Mouse (Mus musculus): ENCODE data around the gene Btf3. TPM values are rescaled to one million over a fixed set of nuclear protein-coding genes. Genes with fewer than 3 reads are reported as not detected.

Btf3 gene
- polyA plus RNA-seq, 1 experiment from 2014 or later, result 559 TPM

DNA sequence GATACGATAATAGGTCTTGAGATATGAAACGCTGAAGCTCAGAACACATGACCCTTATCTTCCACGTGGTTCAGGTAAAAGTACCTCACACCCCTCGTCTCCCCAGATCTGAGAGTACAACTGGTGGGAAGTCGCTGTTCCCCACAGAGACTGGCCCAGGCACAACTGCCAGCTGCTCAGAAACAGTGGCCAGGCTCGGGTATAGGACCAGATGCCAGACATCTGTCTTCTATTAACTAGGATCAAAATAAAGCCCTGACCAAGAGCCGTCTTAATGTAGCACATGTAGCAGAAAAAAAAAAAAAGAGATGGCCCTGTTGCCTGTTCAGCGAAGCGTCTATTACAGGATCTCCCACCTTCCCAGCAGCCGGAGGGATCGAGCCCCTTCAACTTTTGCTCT, 8.2 kb upstream of the Btf3 start:
- Histone ChIP-seq H3K9ac (ENCODE audit: low read length) (no peak overlapping the region), H3K4me3 (ENCODE audit: low read depth, low read length) (no peak overlapping the region), H3K4me2 (replicated peaks; ENCODE audit: low read depth) (no peak overlapping the region), H3K36me3 (ENCODE audit: control insufficient read depth, insufficient read depth, low read length) (no peaks in the 10 kb centered on the region), H3K9me3 (ENCODE audit: control insufficient read depth, low read length) (no peaks in the 10 kb centered on the region), H3K27ac (replicated peaks) (no peak overlapping the region), H3K27me3 (ENCODE audit: control insufficient read depth, insufficient read depth, low read length) (no peaks in the 10 kb centered on the region), H3K4me1 (replicated peaks; ENCODE audit: control insufficient read depth, insufficient read depth) (no peaks in the 10 kb centered on the region)
- DNase-seq (ENCODE audit: low spot score) (no peak), ATAC-seq (ENCODE audit: low FRiP score, low TSS enrichment) (no peak)
- no peak for TF ChIP-seq CTCF (IDR thresholded peaks at IDR 0.05; ENCODE audit: low read depth)
- TF ChIP-seq EP300 (optimal IDR thresholded peaks at IDR 0.05), result no peak
- WGBS, result 81% methylated on average over 11 of the region's 11 CpGs

- 90% methylated on average over 6 of the region's 6 CpGs for WGBS
Measured at GRCm38 (mm10) chr13:98317911-98318310, 1.1 kb upstream of the Btf3 start.

DNA sequence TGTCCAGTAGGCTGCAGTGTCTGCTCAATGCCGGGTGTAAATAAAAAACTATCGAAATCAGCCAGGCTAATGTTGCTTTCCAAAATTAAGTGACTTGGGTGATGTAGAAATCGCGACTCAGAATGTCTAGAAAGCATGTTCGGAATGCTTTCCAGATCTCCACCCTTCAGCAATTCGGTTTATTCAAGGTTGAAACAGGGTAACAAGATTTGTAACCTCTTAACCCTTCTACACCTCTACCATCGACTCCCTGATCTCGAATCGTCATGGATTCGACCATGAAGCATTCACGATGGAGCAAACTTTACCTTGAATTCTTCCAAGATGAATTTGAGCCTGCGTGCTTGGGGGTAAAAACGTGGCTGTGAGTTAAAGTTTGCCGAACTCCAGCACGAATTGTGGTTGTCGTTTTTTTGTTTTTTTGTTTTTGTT, 456 bp upstream of the Btf3 start:
- no peak for DNase-seq (ENCODE audit: low spot score)
- 1% methylated on average over 16 of the region's 16 CpGs for WGBS
- no peaks in the 10 kb centered on the region; the same call in 1 of the 2 replicates for H3K36me3 ChIP-seq (ENCODE audit: control insufficient read depth, insufficient read depth, low read length)

More at GRCm38 (mm10) chr13:98317911-98318310, 1.1 kb upstream of the Btf3 start:
- Histone ChIP-seq H3K27me3 (ENCODE audit: control insufficient read depth, insufficient read depth, low read length) (no peaks in the 10 kb centered on the region), H3K36me3 (ENCODE audit: control insufficient read depth, insufficient read depth, low read length) (no peaks in the 10 kb centered on the region), H3K4me1 (replicated peaks; ENCODE audit: control insufficient read depth, insufficient read depth) (no peaks in the 10 kb centered on the region; the same call in 1 of the 2 replicates), H3K4me3 (ENCODE audit: low read depth, low read length) (no peak overlapping the region), H3K27ac (replicated peaks) (no peak overlapping the region), H3K9ac (ENCODE audit: low read length) (no peak overlapping the region), H3K9me3 (ENCODE audit: control insufficient read depth, low read length) (no peaks in the 10 kb centered on the region), H3K4me2 (replicated peaks; ENCODE audit: low read depth) (no peak overlapping the region)
- TF ChIP-seq EP300 (optimal IDR thresholded peaks at IDR 0.05), result no peak
- no peak for TF ChIP-seq CTCF (IDR thresholded peaks at IDR 0.05; ENCODE audit: low read depth)
- ATAC-seq (ENCODE audit: low FRiP score, low TSS enrichment), result no peak
- DNase-seq (ENCODE audit: low spot score), result no peak

GRCm38 (mm10) chr13:98316140-98316479, 696 bp downstream of the Btf3 start:
- Histone ChIP-seq H3K27ac (replicated peaks) (peak overlapping the region; percentile 96), H3K9ac (ENCODE audit: low read length) (peak overlapping the region; percentile 98), H3K4me1 (replicated peaks; ENCODE audit: control insufficient read depth, insufficient read depth) (no peaks in the 10 kb centered on the region; the same call in 1 of the 2 replicates), H3K36me3 (ENCODE audit: control insufficient read depth, insufficient read depth, low read length) (peaks cover 9% of the 10 kb centered on the region), H3K4me3 (ENCODE audit: low read depth, low read length) (peak overlapping the region; percentile 96), H3K4me2 (replicated peaks; ENCODE audit: low read depth) (peak overlapping the region; percentile 71), H3K27me3 (ENCODE audit: control insufficient read depth, insufficient read depth, low read length) (no peaks in the 10 kb centered on the region), H3K9me3 (ENCODE audit: control insufficient read depth, low read length) (no peaks in the 10 kb centered on the region)
- ATAC-seq (ENCODE audit: low FRiP score, low TSS enrichment) (no peak), DNase-seq (ENCODE audit: low spot score) (no peak)
- no peak for TF ChIP-seq EP300 (optimal IDR thresholded peaks at IDR 0.05)
- no peak for TF ChIP-seq CTCF (IDR thresholded peaks at IDR 0.05; ENCODE audit: low read depth)
- under 1% methylated on average over 16 of the region's 17 CpGs for WGBS

More for the DNA sequence above, 456 bp upstream of the Btf3 start:
- no peak for TF ChIP-seq EP300 (optimal IDR thresholded peaks at IDR 0.05)
- TF ChIP-seq CTCF (IDR thresholded peaks at IDR 0.05; ENCODE audit: low read depth), result peak; percentile 61; the same call in 1 of the 2 replicates
- Histone ChIP-seq H3K4me2 (replicated peaks; ENCODE audit: low read depth) (peak overlapping the region; percentile 73), H3K4me3 (ENCODE audit: low read depth, low read length) (peak overlapping the region; percentile 96), H3K4me1 (replicated peaks; ENCODE audit: control insufficient read depth, insufficient read depth) (no peaks in the 10 kb centered on the region; the same call in 1 of the 2 replicates), H3K9me3 (ENCODE audit: control insufficient read depth, low read length) (no peaks in the 10 kb centered on the region), H3K9ac (ENCODE audit: low read length) (peak overlapping the region; percentile 98), H3K27me3 (ENCODE audit: control insufficient read depth, insufficient read depth, low read length) (no peaks in the 10 kb centered on the region), H3K27ac (replicated peaks) (peak overlapping the region; percentile 96)
- no peak for ATAC-seq (ENCODE audit: low FRiP score, low TSS enrichment)

- H3K4me1 ChIP-seq (replicated peaks; ENCODE audit: control insufficient read depth, insufficient read depth), result no peaks in the 10 kb centered on the region; the same call in 1 of the 2 replicates
- no peak overlapping the region for H3K4me2 ChIP-seq (replicated peaks; ENCODE audit: low read depth)
- 55% methylated on average over 4 of the region's 4 CpGs for WGBS
- no peak for ATAC-seq (ENCODE audit: low FRiP score, low TSS enrichment)
- H3K9ac ChIP-seq (ENCODE audit: low read length), result no peak overlapping the region
- no peak overlapping the region for H3K27ac ChIP-seq (replicated peaks)
- DNase-seq (ENCODE audit: low spot score), result no peak
- H3K4me3 ChIP-seq (ENCODE audit: low read depth, low read length), result no peak overlapping the region
- H3K36me3 ChIP-seq (ENCODE audit: control insufficient read depth, insufficient read depth, low read length), result peaks cover 9% of the 10 kb centered on the region
- no peaks in the 10 kb centered on the region for H3K9me3 ChIP-seq (ENCODE audit: control insufficient read depth, low read length)
- H3K27me3 ChIP-seq (ENCODE audit: control insufficient read depth, insufficient read depth, low read length), result no peaks in the 10 kb centered on the region
- TF ChIP-seq EP300 (optimal IDR thresholded peaks at IDR 0.05) (no peak), CTCF (IDR thresholded peaks at IDR 0.05; ENCODE audit: low read depth) (no peak)
Measured at GRCm38 (mm10) chr13:98315124-98315523, 1.7 kb downstream of the Btf3 start.

GRCm38 (mm10) chr13:98313631-98314030, 3.2 kb downstream of the Btf3 start:
- H3K4me1 ChIP-seq (replicated peaks; ENCODE audit: control insufficient read depth, insufficient read depth), result no peaks in the 10 kb centered on the region; the same call in 1 of the 2 replicates
- no peaks in the 10 kb centered on the region for H3K9me3 ChIP-seq (ENCODE audit: control insufficient read depth, low read length)
- ATAC-seq (ENCODE audit: low FRiP score, low TSS enrichment) (no peak), DNase-seq (ENCODE audit: low spot score) (no peak)
- H3K4me3 ChIP-seq (ENCODE audit: low read depth, low read length), result no peak overlapping the region
- H3K9ac ChIP-seq (ENCODE audit: low read length), result no peak overlapping the region
- no peak overlapping the region for H3K27ac ChIP-seq (replicated peaks)
- no peak overlapping the region for H3K4me2 ChIP-seq (replicated peaks; ENCODE audit: low read depth)
- no peaks in the 10 kb centered on the region for H3K27me3 ChIP-seq (ENCODE audit: control insufficient read depth, insufficient read depth, low read length)
- WGBS, result 55% methylated on average over 7 of the region's 7 CpGs
- TF ChIP-seq CTCF (IDR thresholded peaks at IDR 0.05; ENCODE audit: low read depth), result no peak
- TF ChIP-seq EP300 (optimal IDR thresholded peaks at IDR 0.05), result no peak
- peaks cover 9% of the 10 kb centered on the region for H3K36me3 ChIP-seq (ENCODE audit: control insufficient read depth, insufficient read depth, low read length)
